Mouse (Mus musculus) heart, adult 11 months (tissue): ENCODE measurements around the gene Dcun1d3.

Experiments used
- DNase-seq: peaks from one replicate; pipeline ENCODE4 v3.0.0; 2022

Dcun1d3 gene

GRCm38 (mm10) chr7:119873050-119873449 lies 23.0 kb downstream of the Dcun1d3 start:
- DNase-seq = no peak

DNA sequence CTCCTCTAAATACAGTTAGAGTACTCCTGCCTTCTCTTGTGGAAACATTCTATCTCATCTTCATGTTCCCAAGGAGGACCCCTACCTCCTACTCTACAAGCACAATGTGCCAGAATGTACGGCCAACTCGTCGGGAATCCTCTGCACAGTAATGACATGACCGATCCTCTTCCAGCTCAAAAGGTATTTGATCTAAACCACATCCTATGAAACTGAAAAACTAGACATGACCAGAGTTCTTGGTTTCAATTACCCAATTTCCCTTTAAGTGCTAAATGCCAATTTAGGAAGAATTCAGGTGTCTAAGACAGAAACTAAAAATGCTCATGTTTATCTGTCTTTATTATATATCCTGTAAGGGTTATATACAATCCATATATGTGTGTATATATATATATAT lies 23.9 kb downstream of the Dcun1d3 start:
- DNase-seq = peak; percentile 40

DNA sequence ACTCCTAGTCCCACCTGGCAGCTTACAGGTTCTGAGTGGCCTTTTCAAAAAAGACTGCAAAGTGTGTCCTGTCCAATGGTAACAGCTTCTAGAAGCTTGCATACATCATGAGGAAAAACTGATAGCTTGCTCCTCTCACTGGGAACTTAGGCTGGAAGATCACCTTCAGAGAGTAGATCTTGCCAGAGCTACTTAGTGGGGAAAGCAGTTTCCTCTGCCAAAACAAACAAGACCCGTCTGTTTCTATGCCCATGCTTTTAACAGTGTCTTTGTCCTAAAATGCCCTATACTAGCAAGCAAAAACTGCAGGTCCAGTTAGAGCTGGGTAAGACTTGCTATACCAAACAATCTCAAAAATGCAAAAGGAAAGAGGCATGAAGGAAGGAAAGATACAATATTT lies 30.0 kb downstream of the Dcun1d3 start:
- DNase-seq = peak; percentile 74

DNA sequence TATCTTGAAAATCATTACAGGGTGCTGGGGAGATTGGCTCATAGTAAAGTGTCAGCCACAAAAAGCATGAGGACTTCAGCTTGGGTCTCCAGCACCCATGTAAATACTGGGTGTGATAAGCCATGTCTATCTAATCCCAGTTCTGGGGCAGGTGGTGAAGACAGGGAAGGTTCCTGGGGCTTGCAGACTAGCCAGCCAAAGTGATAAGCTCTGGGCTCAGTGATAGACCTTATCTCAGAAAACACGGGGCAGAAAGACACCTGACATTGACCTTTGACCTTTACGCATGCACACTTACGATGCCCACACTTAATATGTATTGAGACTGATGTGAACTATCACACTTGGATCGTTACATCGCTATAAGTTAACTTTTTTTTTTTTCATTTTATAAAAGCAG lies 31.6 kb downstream of the Dcun1d3 start:
- DNase-seq = peak; percentile 52

GRCm38 (mm10) chr7:119862167-119862566 lies 33.9 kb downstream of the Dcun1d3 start:
- no peak for DNase-seq

DNA sequence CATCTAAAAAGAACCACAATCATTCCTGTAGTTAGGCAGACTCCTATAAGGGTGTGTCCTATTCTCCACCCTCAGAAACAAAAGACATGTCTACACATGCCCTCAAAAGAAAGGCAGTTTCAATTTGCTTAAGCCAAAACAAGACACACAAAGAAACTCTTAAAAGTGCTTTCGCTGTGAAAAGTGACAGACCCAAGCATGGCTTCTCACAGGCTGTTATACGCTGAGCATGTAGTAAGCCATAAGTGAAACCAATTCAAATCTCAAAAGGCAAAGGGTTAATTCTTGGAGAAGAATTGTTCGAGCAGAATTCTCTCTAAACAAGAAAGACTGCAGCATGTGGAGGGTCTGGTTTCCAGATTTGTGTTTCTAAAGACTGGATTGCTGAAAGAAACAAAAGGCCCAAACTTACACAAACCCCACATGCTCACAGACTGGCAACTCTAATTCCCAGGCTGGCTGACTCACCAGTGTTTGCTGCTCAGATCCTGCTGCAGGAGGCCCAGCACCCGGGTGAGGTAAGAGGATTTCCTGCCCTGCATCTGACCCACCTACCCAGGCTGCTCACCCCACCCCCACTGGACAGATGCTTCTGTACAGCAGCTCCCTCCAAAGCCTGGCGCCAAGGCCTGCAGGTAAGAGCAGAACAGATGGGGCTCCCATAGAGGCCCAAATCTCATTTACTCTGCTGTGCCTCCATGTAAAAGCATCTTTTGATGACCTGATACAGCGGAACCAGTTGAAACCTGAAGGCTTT lies 34.6 kb downstream of the Dcun1d3 start:
- peak; percentile 97 for DNase-seq

GRCm38 (mm10) chr7:119860971-119861334 lies 35.1 kb downstream of the Dcun1d3 start:
- no peak for DNase-seq

- DNase-seq = no peak
Observed at GRCm38 (mm10) chr7:119860554-119860953, 35.5 kb downstream of the Dcun1d3 start.

GRCm38 (mm10) chr7:119860116-119860515 lies 36.0 kb downstream of the Dcun1d3 start:
- DNase-seq = no peak

DNA sequence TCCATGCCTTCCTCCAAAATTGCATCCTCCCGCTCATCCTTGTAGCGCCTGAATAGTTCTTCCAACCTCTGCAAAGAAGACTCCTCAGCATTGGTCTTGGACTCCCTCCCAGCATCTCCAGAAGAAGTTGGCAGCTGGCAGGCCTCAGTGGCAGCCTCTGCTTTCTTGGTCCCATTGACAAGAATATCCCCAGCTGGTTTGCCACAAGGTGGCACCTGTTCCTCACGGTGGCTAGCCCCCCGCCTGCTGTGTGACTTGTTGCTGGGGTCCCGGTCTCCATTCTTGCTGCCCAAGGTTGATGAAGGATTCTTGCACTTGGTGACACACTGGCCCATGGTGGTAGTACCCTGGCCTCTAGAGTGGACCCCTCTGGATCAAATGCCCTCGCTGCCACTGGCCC lies 36.6 kb downstream of the Dcun1d3 start:
- DNase-seq = no peak

GRCm38 (mm10) chr7:119855031-119855430 lies 41.1 kb downstream of the Dcun1d3 start:
- DNase-seq = peak; percentile 75

- peak; percentile 45 for DNase-seq
Observed at GRCm38 (mm10) chr7:119854362-119854761, 41.7 kb downstream of the Dcun1d3 start.

- DNase-seq = no peak
Observed at GRCm38 (mm10) chr7:119853186-119853585, 42.9 kb downstream of the Dcun1d3 start.

DNA sequence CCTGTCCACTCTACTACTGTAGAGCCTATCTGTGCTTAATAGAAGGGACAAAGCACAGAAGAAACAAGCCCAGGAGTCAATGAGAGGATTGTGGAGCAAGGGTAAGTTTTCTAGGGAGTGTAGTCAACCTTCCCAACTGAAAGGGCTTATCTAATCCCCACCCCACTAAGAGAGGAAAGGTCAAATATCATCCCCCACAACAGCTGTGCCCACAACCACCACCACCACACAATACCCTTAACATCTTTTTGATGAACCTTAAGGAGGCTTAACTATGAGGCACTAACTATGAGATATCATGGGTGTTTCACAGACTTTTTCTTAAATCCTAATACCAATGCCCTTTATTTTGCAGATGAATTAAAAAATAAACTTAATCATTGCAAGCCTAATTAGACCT lies 43.6 kb downstream of the Dcun1d3 start:
- DNase-seq = no peak

GRCm38 (mm10) chr7:119850737-119851136 lies 45.4 kb downstream of the Dcun1d3 start:
- DNase-seq = peak; percentile 97

DNA sequence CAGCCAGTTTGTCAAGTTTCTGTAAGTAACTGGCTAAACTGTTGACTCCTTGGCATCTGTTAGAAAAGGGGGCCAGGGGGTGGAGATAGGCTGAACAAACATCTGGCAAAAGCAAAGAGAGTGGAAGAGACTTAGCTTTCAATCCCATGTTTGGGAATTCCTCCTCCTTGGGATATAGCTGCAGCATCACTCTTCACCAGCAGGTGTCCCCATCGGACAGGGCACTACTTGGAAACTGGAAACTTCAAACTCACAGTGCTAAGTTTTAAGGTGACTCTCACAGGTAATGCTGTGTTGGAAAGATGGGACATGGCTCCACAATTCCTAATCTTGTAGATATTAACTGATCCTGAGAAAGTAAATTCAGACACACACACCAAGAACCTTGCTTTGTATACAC lies 47.0 kb downstream of the Dcun1d3 start:
- peak; percentile 66 for DNase-seq

DNA sequence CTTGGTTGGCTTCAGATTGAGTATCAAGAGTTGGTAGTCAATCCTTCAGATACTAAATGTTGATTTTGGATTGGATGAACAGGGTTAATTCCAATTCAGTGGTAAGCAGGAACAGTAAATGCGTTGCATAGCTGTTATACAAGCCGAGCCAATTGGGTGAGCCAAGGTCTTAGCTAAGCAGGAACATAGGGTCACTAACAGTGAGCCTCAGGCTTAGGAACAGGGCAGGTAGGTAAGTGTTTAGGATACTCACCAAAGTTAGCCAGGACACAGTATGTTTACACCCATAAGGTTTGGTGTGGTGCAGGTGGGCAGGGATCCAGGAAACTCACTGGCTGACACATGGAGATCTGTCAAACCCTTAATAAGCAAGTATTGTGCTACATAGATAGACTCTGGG lies 48.7 kb downstream of the Dcun1d3 start:
- DNase-seq = peak; percentile 59

DNA sequence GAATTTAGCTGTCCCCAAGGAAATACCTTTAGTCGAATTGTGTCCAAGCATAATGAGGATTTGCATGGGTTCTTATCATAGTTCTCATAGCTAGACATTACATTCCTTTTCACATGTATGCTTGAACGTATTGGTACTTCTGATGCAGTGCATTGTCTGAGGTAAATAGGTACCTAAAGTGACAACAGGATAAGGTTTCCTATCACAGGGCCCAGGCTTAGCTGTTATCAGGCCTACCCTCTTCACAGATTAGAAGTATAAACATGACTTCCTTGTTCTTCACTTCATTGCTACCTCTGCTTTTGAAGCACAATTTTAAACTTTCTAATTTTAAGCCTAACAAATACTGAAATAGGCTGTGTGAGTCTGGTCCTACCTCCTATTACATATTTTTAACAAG lies 50.6 kb downstream of the Dcun1d3 start:
- DNase-seq = no peak

GRCm38 (mm10) chr7:119841820-119842449 lies 54.2 kb downstream of the Dcun1d3 start:
- DNase-seq = no peak

- no peak for DNase-seq
Observed at GRCm38 (mm10) chr7:119835996-119836777, 59.9 kb downstream of the Dcun1d3 start.

DNA sequence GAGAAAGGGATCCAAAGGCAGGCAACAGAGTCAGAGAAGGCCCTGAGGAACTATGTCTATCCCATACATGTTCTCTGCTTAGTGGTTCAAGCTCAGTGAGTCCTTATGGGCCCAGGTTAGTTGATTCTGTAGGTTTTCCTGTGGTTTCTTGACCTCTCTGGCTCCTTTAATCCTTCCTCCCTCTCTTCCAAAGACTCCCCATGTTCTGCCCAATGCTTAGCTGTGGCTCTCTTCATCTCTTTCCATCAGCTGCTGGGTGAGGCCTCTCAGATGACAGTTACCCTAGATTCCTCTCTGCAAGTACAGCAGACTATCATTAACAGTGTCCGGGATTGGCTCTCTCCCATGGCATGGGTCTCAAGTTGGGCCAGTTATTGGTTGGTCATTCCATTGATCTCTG lies 60.7 kb downstream of the Dcun1d3 start:
- DNase-seq = no peak

DNA sequence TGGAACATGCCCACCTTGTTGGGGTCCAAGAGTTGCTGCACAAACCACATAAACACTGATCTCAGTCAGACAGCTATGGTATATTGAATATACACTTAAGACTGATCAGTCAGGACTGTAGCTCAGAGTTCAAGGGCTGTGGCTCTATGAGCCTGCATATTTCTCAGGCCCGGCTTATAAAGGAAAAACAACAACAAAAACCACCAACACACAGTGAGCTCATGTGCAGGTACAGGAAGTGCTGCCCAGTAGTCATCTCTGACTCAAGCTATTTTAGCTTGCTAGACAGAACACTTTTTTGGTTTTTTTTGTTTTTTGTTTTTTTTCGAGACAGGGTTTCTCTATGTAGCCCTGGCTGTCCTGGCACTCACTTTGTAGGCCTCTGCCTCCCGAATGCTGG lies 87.4 kb downstream of the Dcun1d3 start:
- DNase-seq = no peak

- DNase-seq = no peak
Observed at GRCm38 (mm10) chr7:119807396-119807795, 88.7 kb downstream of the Dcun1d3 start.
